Mouse (Mus musculus) liver (tissue): ENCODE measurements around the gene Cd70.
"Not testable (repeated sequence)": the region's sequence is repeated elsewhere in the genome, so short reads cannot be mapped to it uniquely, and the experiment has no call there.

Source experiments
- DNase-seq: peaks from one replicate; pipeline ENCODE4 v3.0.0-alpha.2; 2020; ENCODE audit warnings: mixed read lengths

The Cd70 gene

GRCm38 (mm10) chr17:57134021-57134420, 15.6 kb downstream of the Cd70 start:
- not testable (repeated sequence) for DNase-seq

GRCm38 (mm10) chr17:57131793-57132192, 17.8 kb downstream of the Cd70 start:
- DNase-seq, result no peak

GRCm38 (mm10) chr17:57125853-57126622, 23.5 kb downstream of the Cd70 start:
- no peak for DNase-seq

GRCm38 (mm10) chr17:57124792-57125191, 24.8 kb downstream of the Cd70 start:
- no peak for DNase-seq

DNA sequence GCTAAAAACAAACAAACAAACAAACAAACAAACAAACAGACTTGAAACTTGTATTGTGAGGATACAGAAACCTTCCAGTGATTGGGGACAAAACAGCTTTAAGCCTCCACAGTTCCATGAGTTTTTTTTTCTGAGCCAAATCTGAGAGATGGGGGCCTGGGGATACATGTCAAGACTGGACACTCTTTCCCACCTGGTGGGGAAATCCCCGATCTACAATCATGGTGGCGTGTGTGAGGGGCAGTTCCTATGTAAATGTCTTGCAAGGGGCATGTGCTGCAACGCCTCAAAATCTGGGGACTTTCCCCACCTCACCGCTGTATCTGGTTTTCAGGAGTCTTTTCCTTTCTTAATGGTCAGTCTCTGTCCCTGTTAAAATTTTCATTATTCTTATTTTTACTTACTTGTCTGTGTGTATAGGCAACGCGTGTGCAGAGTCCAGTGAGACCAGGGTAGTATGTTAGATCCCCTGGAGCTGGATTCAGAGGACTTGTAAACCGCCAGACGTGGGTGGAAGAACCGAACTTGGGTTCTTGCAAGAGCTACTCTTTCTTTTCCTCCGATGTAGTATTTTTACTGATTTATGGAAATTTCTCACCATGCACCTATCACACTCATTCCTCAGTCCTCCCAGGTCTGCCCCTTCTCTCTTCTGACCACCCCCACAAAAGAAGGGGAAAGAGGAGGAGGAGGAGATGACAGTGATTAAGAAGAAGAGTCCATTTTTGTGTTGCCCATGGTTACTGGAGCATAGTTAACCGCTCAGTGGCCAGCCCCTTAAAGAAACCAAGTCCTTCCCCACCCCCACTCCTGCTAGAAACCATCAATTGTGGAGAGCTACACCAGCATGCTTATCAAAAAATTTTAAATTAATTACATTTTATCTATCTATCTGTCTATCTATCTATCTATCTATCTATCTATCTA, 26.1 kb downstream of the Cd70 start:
- DNase-seq, result no peak

GRCm38 (mm10) chr17:57121856-57122255, 27.7 kb downstream of the Cd70 start:
- no peak for DNase-seq

DNA sequence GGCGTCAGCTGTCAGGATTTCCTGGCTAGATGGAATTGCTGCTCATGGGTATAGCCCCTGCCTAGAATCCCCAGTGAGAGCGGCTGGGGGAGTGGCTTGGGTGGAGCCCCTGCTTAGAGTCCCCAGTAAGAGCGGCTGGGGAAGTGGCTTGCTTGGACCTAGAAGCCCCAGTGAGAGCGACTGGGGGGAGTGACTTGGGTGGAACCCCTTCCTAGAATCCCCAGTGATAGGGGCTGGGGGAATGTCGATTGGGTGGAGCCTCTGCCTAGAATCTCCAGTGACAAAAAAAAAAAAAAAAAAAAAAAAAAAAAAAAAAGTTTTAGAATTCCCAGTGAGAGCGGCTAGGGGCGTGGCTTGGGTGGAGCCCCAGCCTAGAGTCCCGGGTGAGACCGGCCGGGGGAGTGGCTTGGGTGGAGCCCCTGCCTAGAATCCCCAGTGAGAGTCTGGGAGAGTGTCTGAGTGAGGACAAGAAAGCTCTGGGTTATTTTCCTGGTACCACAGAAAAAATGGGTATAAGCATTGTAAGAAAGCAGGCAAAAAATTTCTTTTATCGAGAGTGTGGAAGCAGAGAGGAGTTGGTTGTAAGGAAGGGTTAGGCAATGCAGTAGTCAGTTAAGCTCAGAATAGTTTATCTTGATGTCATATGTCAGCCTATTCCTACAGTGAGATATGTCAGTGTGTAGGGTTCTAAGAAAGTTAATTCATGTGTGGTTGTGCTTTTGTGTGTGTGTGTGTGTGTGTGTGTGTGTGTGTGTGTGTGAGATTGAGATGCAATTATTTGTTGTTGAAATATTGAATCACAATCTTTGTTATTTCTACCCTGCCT, 30.8 kb downstream of the Cd70 start:
- DNase-seq, result peak; percentile 83

DNA sequence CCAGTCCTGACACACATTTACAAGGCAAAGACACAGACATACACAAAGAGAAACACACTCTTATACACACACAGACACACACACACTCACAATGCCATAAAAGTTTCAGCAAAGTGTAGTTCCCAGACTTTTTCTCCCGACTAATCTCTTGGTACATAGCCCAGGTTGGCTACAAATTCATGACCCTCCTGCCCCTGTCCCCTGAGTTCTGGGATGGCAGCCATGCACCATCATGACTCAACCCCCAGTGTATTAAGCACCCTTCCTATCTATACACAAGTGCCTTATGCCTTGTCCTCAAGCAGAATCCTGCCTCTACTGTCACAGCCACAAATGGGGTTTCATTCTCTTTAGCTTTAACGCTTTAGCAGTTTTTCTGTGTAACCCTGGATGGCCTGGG, 32.8 kb downstream of the Cd70 start:
- DNase-seq, result no peak

- DNase-seq, result no peak
These were observed 36.7 kb downstream of the Cd70 start for GRCm38 (mm10) chr17:57112768-57113474.

DNA sequence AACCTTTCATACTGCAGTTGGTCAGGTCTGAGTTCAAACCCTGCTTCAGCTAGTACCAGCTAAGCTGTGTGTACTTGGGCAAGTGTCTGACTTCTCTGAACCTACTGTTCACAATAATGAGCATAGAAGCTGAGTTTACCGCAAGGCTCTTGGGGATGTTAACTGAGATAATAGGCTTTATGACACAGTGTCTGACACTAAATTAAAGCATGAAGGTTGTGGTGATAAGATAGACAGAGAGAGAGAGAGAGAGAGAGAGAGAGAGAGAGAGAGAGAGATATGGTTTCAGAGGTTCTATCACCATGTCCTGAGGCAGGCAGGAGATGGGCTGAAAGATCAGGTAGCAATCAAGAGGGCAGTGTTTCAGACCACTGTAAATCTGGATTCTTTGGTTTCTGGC, 39.6 kb downstream of the Cd70 start:
- no peak for DNase-seq

GRCm38 (mm10) chr17:57108666-57109171, 40.9 kb downstream of the Cd70 start:
- no peak for DNase-seq

DNA sequence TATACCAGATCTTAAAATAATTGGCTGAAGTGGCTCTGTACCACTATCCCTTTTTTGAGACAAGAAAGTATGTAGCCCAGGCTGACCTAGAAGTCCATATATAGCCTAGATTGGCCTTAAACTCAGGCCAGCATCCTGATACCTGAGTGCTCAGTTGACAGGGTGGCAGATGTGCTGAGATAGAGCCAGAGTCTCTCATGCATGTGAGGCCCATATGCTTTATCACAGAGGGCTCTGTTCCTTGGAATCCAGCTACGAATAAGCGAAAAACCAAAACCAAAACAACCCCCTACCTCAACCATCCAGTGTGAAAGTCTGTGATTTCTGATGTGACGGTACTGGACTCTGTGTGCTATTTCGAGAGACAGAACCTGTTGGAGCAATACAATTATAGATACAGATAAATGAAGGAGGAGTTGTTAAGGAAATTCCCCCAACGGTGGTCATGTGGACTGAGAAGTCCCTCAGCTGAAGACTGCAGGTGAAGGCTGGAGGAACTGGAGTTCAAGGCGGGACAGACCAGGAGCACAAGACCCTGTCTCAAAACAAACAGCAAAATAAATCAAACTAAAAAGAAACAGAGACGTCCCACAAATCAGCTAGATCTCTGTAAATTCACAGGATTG, 41.4 kb downstream of the Cd70 start:
- DNase-seq, result no peak

GRCm38 (mm10) chr17:57107064-57107463, 42.5 kb downstream of the Cd70 start:
- DNase-seq, result no peak

- no peak for DNase-seq
These were observed 43.6 kb downstream of the Cd70 start for GRCm38 (mm10) chr17:57106035-57106368.

DNA sequence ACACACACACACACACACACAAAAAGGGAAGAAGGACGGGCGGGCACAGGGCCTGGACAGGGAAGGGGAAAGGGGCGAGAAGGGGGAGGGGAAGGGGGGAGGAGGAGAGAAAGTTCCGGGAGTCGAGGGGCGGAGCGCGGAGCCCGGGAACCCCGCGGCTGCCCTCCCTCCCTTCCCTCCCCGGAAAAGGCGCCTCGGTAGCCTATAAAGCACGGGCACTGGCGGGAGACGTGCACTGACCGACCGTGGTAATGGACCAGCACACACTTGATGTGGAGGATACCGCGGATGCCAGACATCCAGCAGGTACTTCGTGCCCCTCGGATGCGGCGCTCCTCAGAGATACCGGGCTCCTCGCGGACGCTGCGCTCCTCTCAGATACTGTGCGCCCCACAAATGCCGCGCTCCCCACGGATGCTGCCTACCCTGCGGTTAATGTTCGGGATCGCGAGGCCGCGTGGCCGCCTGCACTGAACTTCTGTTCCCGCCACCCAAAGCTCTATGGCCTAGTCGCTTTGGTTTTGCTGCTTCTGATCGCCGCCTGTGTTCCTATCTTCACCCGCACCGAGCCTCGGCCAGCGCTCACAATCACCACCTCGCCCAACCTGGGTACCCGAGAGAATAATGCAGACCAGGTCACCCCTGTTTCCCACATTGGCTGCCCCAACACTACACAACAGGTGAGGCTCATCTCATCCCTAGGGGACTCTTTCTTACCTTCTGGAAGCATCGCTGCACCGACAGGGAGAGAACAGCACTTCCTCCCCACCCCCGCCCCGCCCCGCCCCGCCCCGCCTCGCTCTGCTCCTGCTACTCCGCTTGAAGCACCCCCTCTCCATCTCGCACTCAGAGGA, 44.2 kb downstream of the Cd70 start, which contains the start of gene Tnfsf9:
Gene Tnfsf9 (plus strand): TSS at position 145 of the 854 bp plus-strand sequence.
- DNase-seq, result peak; percentile 61

DNA sequence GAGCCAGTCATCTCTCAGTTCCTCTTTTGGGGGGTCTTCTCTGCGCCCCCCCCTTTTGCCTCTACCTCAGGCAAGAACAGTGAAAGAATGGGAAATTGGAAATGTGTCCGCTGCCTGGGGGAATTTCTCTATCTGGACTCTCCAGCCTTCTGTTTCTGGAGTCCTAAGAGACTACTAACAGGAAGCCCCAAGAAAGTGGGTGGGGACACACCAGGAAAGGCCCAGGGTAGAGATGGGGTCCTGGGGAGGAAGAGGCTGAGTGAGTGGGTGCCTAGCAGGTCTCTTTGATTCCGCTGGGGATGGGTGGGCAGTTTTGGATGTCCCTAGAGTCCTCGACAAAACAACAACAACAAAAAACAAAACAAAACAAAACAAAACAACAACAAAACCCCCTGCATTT, 45.1 kb downstream of the Cd70 start:
- no peak for DNase-seq

- DNase-seq, result no peak
These were observed 47.3 kb downstream of the Cd70 start for GRCm38 (mm10) chr17:57102276-57102675.

DNA sequence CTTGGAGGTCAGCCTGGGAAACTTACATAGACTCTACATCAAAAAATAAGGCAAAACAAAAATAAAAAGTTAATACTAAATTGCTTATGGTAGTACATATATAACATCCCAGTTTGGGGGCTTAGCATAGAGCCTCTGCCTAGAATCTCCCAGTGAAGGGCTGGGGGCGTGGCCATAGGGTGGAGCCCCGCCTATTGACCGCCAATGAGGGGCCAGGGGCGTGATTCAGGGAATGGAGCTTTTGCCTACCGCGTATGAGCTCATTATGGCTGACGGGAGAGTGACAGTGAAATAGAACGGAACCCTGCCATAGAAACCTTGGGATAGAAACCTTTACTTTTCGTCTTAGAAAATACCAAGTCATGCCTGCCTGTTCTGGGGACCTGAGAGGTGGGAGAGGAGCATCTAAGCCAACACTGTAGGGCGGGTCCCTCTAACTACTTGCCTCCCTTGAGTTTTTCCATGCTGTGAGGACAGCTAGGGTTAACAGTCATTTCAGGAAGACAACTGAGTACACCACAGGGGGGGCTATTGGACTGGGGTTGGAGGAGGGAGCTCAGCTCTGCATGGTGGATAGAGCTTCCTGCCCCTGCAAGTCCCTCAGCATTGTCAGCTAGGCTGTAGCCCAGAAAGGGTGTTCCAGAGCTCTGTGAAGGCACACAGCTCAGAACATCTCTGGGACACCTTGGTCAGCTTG, 49.8 kb downstream of the Cd70 start:
- DNase-seq, result peak; percentile 78

- DNase-seq, result no peak
These were observed 51.3 kb downstream of the Cd70 start for GRCm38 (mm10) chr17:57098321-57098720.

DNA sequence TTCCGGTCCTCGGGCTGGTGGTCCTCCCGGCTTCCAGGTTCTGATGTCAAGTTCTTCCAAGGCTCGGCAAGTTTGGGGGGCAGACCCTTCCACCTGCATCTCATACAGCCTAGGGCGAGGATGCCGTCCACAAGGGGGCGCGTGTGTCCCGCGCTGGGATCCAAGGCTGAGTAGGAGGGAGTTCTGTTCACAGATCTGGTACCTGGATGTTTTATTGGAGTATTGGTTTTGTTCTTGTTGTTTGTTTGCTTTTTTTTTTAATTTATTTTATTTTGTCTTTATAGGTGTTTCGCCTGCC, 53.0 kb downstream of the Cd70 start:
- peak; percentile 81 for DNase-seq
